Mouse (Mus musculus): ENCODE measurements at regions not wholly inside any gene's neighbourhood (a gene's known extent, or its start where the extent isn't known, plus 50 kb on each side); places are given as distances from the start of the nearest gene placed in this dataset.

GRCm38 (mm10) chrX:166945915-166946314, 263.2 kb downstream of the Tmsb4x start:
- TF ChIP-seq EP300 (IDR thresholded peaks at IDR 0.05; ENCODE audit: insufficient read depth, low read depth, low read length) (no peak), CTCF (IDR thresholded peaks at IDR 0.05; ENCODE audit: low read depth, low read length) (no peak)
